Mouse (Mus musculus) heart, embryonic 12.5 days (tissue): ENCODE measurements around the gene Xaf1. TPM values are rescaled to one million over a fixed set of nuclear protein-coding genes. Genes with fewer than 3 reads are reported as not detected.
"Not testable (repeated sequence)": the region's sequence is repeated elsewhere in the genome, so short reads cannot be mapped to it uniquely, and the experiment has no call there.

Source experiments
- ATAC-seq: fragments of 200-750 bp; cut with Nextera tagmentation; 2 replicates; pipeline ENCODE4 v1.8.0; 2017; ENCODE audit warnings: moderate TSS enrichment, moderate library complexity; ENCODE audit not compliant: insufficient number of reproducible peaks, low FRiP score
- H3K27ac ChIP-seq: fragments of 300-500 bp; sonication (generic); 2 replicates; pipeline ENCODE4 v1.5.1; 2016; ENCODE audit warnings: mild to moderate bottlenecking, moderate library complexity; ENCODE audit not compliant: poor library complexity, severe bottlenecking
- H3K27me3 ChIP-seq: fragments of 300-500 bp; sonication (generic); replicated peaks from 2 replicates; pipeline ENCODE4 v1.6.1; 2016; ENCODE audit warnings: mild to moderate bottlenecking, moderate library complexity
- H3K36me3 ChIP-seq: fragments of 300-500 bp; sonication (generic); 2 replicates; pipeline ENCODE4 v1.6.1; 2016; ENCODE audit warnings: mild to moderate bottlenecking, moderate library complexity
- H3K4me1 ChIP-seq: fragments of 300-500 bp; sonication (generic); replicated peaks from 2 replicates; pipeline ENCODE4 v1.6.1; 2016; ENCODE audit warnings: mild to moderate bottlenecking
- H3K4me2 ChIP-seq: fragments of 300-500 bp; sonication (generic); 2 replicates; pipeline ENCODE4 v1.6.1; 2016; ENCODE audit warnings: mild to moderate bottlenecking, moderate library complexity
- H3K4me3 ChIP-seq: fragments of 300-500 bp; sonication (generic); 2 replicates; pipeline ENCODE4 v1.5.1; 2016; ENCODE audit warnings: mild to moderate bottlenecking
- H3K9ac ChIP-seq: fragments of 300-500 bp; sonication (generic); 2 replicates; pipeline ENCODE4 v1.6.1; 2016; ENCODE audit warnings: mild to moderate bottlenecking, moderate library complexity
- H3K9me3 ChIP-seq: fragments of 300-500 bp; sonication (generic); replicated peaks from 2 replicates; pipeline ENCODE4 v1.6.1; 2016; ENCODE audit warnings: mild to moderate bottlenecking, moderate library complexity
- WGBS: fragments of 180-500 bp; shearing (Covaris S2); methylation state at CpG from one replicate; pipeline ENCODE4 v1.1.7; 2016; 5-methylcytosine and 5-hydroxymethylcytosine counted together
- polyA plus RNA-seq: library from polyadenylated mRNA; unstranded; fragments of >200 nt; fragmentation: Nextera tagmentation; extraction: Ambion mirVana; gene quantifications from 2 replicates; pipeline ENCODE4 v1.2.1, GENCODE M21; 2016

The Xaf1 gene
- polyA plus RNA-seq, 1 experiment from 2014 or later, result 6.2 TPM

GRCm38 (mm10) chr11:72342549-72343237 is 41.3 kb downstream of the Xaf1 start:
- H3K27me3 ChIP-seq, result peaks cover 10% of the 10 kb centered on the region; the same call in 1 of the 2 replicates
- H3K27ac ChIP-seq, result no peak overlapping the region
- ATAC-seq, result peak; percentile 77; the same call in 1 of the 2 replicates
- 11% methylated on average over 7 of the region's 7 CpGs for WGBS
- H3K9ac ChIP-seq, result no peak overlapping the region
- H3K4me3 ChIP-seq, result no peak overlapping the region
- H3K36me3 ChIP-seq, result no peaks in the 10 kb centered on the region
- peaks cover 2% of the 10 kb centered on the region; the same call in 1 of the 2 replicates for H3K4me1 ChIP-seq
- H3K9me3 ChIP-seq, result no peaks in the 10 kb centered on the region
- H3K4me2 ChIP-seq, result peak overlapping the region; percentile 40; the same call in 1 of the 2 replicates

GRCm38 (mm10) chr11:72343238-72343625 is 41.8 kb downstream of the Xaf1 start:
- not testable (repeated sequence) for H3K9ac ChIP-seq, H3K9me3 ChIP-seq, H3K27me3 ChIP-seq, H3K4me3 ChIP-seq, H3K4me1 ChIP-seq, ATAC-seq, H3K4me2 ChIP-seq, H3K36me3 ChIP-seq, H3K27ac ChIP-seq
- WGBS, result 87% methylated on average over 5 of the region's 5 CpGs

GRCm38 (mm10) chr11:72343904-72344303 is 42.5 kb downstream of the Xaf1 start:
- Histone ChIP-seq H3K4me3 (no peak overlapping the region), H3K36me3 (no peaks in the 10 kb centered on the region), H3K4me2 (no peak overlapping the region), H3K27ac (no peak overlapping the region), H3K9me3 (no peaks in the 10 kb centered on the region), H3K27me3 (peaks cover 7% of the 10 kb centered on the region; the same call in 1 of the 2 replicates), H3K4me1 (peaks cover 7% of the 10 kb centered on the region; the same call in 1 of the 2 replicates), H3K9ac (no peak overlapping the region)
- no peak for ATAC-seq
- WGBS, result 23% methylated on average over 8 of the region's 8 CpGs

- Histone ChIP-seq H3K36me3 (no peaks in the 10 kb centered on the region), H3K27me3 (0 out of 2 replicates have a peak, but pooled peaks cover 1% of the 10 kb centered on the region), H3K9ac (no peak overlapping the region), H3K9me3 (no peaks in the 10 kb centered on the region), H3K27ac (no peak overlapping the region), H3K4me1 (peaks cover 9% of the 10 kb centered on the region; the same call in 1 of the 2 replicates), H3K4me3 (no peak overlapping the region), H3K4me2 (no peak overlapping the region)
- ATAC-seq, result no peak
- WGBS, result 89% methylated on average over 11 of the region's 11 CpGs
Measured at GRCm38 (mm10) chr11:72344486-72344885, 43.1 kb downstream of the Xaf1 start.

- no peaks in the 10 kb centered on the region for H3K36me3 ChIP-seq
- no peak; the same call in 1 of the 2 replicates for ATAC-seq
- no peak overlapping the region for H3K9ac ChIP-seq
- WGBS, result 49% methylated on average over 10 of the region's 10 CpGs
- H3K4me2 ChIP-seq, result no peak overlapping the region
- no peak overlapping the region for H3K27ac ChIP-seq
- H3K9me3 ChIP-seq, result no peaks in the 10 kb centered on the region
- H3K4me3 ChIP-seq, result no peak overlapping the region
- no peaks in the 10 kb centered on the region for H3K27me3 ChIP-seq
- peaks cover 6% of the 10 kb centered on the region; the same call in 1 of the 2 replicates for H3K4me1 ChIP-seq
Measured at GRCm38 (mm10) chr11:72348563-72348962, 47.1 kb downstream of the Xaf1 start.

GRCm38 (mm10) chr11:72349016-72349415 is 47.6 kb downstream of the Xaf1 start:
- Histone ChIP-seq H3K27me3 (no peaks in the 10 kb centered on the region), H3K9me3 (no peaks in the 10 kb centered on the region), H3K36me3 (no peaks in the 10 kb centered on the region), H3K4me3 (no peak overlapping the region), H3K4me2 (no peak overlapping the region), H3K27ac (no peak overlapping the region), H3K9ac (no peak overlapping the region), H3K4me1 (peaks cover 6% of the 10 kb centered on the region; the same call in 1 of the 2 replicates)
- WGBS, result 57% methylated on average over 8 of the region's 8 CpGs
- no peak for ATAC-seq

GRCm38 (mm10) chr11:72349652-72350051 is 48.2 kb downstream of the Xaf1 start:
- no peak for ATAC-seq
- no peaks in the 10 kb centered on the region for H3K27me3 ChIP-seq
- 60% methylated on average over 4 of the region's 4 CpGs for WGBS
- no peak overlapping the region for H3K4me3 ChIP-seq
- no peak overlapping the region for H3K27ac ChIP-seq
- H3K4me1 ChIP-seq, result peaks cover 6% of the 10 kb centered on the region; the same call in 1 of the 2 replicates
- no peak overlapping the region for H3K9ac ChIP-seq
- no peaks in the 10 kb centered on the region for H3K9me3 ChIP-seq
- H3K36me3 ChIP-seq, result no peaks in the 10 kb centered on the region
- H3K4me2 ChIP-seq, result no peak overlapping the region

GRCm38 (mm10) chr11:72352272-72352671 is 50.8 kb downstream of the Xaf1 start:
- H3K27me3 ChIP-seq, result no peaks in the 10 kb centered on the region
- no peak overlapping the region for H3K27ac ChIP-seq
- no peak overlapping the region for H3K4me2 ChIP-seq
- H3K4me3 ChIP-seq, result no peak overlapping the region
- H3K36me3 ChIP-seq, result no peaks in the 10 kb centered on the region
- peaks cover 10% of the 10 kb centered on the region; the same call in 1 of the 2 replicates for H3K4me1 ChIP-seq
- no peak for ATAC-seq
- no peaks in the 10 kb centered on the region for H3K9me3 ChIP-seq
- H3K9ac ChIP-seq, result no peak overlapping the region
- WGBS, result 75% methylated on average over 1 of the region's 1 CpGs

- no peaks in the 10 kb centered on the region for H3K36me3 ChIP-seq
- no peaks in the 10 kb centered on the region for H3K27me3 ChIP-seq
- H3K9ac ChIP-seq, result no peak overlapping the region
- WGBS, result 74% methylated on average over 3 of the region's 3 CpGs
- no peak overlapping the region for H3K27ac ChIP-seq
- no peak overlapping the region for H3K4me2 ChIP-seq
- H3K4me1 ChIP-seq, result peaks cover 10% of the 10 kb centered on the region; the same call in 1 of the 2 replicates
- H3K4me3 ChIP-seq, result no peak overlapping the region
- H3K9me3 ChIP-seq, result no peaks in the 10 kb centered on the region
- no peak for ATAC-seq
Measured at GRCm38 (mm10) chr11:72353186-72353585, 51.8 kb downstream of the Xaf1 start.

- ATAC-seq, result peak; percentile 58; the same call in 1 of the 2 replicates
- H3K27me3 ChIP-seq, result no peaks in the 10 kb centered on the region
- H3K4me3 ChIP-seq, result 0 out of 2 replicates have a peak overlapping the region, but pooled peaks have one; percentile 19
- WGBS, result 21% methylated on average over 20 of the region's 20 CpGs
- peak overlapping the region; percentile 62 for H3K4me2 ChIP-seq
- no peak overlapping the region for H3K27ac ChIP-seq
- peaks cover 4% of the 10 kb centered on the region; the same call in 1 of the 2 replicates for H3K4me1 ChIP-seq
- H3K9ac ChIP-seq, result 0 out of 2 replicates have a peak overlapping the region, but pooled peaks have one; percentile 20
- H3K9me3 ChIP-seq, result no peaks in the 10 kb centered on the region
- H3K36me3 ChIP-seq, result no peaks in the 10 kb centered on the region
Measured at GRCm38 (mm10) chr11:72354971-72355728, 53.7 kb downstream of the Xaf1 start.
